Mouse (Mus musculus) kidney, postnatal 0 days (tissue): Measurements from ENCODE around the gene Fgfr2. TPM values are rescaled to one million over a fixed set of nuclear protein-coding genes. Genes with fewer than 3 reads are reported as not detected.

Experiments
- ATAC-seq: fragments of 200-750 bp; cut with Nextera tagmentation; replicated peaks from 2 replicates; pipeline ENCODE4 v1.8.0; 2017; ENCODE audit warnings: low read depth, moderate number of reproducible peaks, moderate TSS enrichment, moderate library complexity; ENCODE audit not compliant: low FRiP score
- DNase-seq: peaks from one replicate; pipeline ENCODE4 v3.0.0-alpha.2; 2016; ENCODE audit warnings: low spot score
- H3K27ac ChIP-seq: fragments of 300-500 bp; sonication (generic); 2 replicates; pipeline ENCODE4 v1.5.1; 2014; ENCODE audit warnings: mild to moderate bottlenecking
- H3K27me3 ChIP-seq: fragments of 300-500 bp; sonication (generic); 2 replicates; pipeline ENCODE4 v1.6.1; 2014; ENCODE audit warnings: low read length, mixed read lengths; ENCODE audit not compliant: insufficient read depth
- H3K36me3 ChIP-seq: fragments of 300-500 bp; sonication (generic); 2 replicates; pipeline ENCODE4 v1.6.1; 2014; ENCODE audit warnings: low read length, mixed read lengths; ENCODE audit not compliant: insufficient read depth
- H3K4me1 ChIP-seq: fragments of 300-500 bp; sonication (generic); replicated peaks from 2 replicates; pipeline ENCODE4 v1.6.1; 2014; ENCODE audit warnings: antibody characterized with exemption, low read length, mixed read lengths; ENCODE audit not compliant: insufficient read depth
- H3K4me2 ChIP-seq: fragments of 300-500 bp; sonication (generic); 2 replicates; pipeline ENCODE4 v1.6.1; 2014; ENCODE audit warnings: mild to moderate bottlenecking, low read length, moderate library complexity, mixed read lengths
- H3K4me3 ChIP-seq: fragments of 300-500 bp; sonication (generic); replicated peaks from 2 replicates; pipeline ENCODE4 v1.5.1; 2014; ENCODE audit warnings: low read depth, low read length
- H3K9ac ChIP-seq: fragments of 300-500 bp; sonication (generic); 2 replicates; pipeline ENCODE4 v1.6.1; 2014; ENCODE audit warnings: low read depth, low read length
- H3K9me3 ChIP-seq: fragments of 300-500 bp; sonication (generic); replicated peaks from 2 replicates; pipeline ENCODE4 v1.6.1; 2016; ENCODE audit warnings: low read length, inconsistent platforms, mixed read lengths
- CTCF ChIP-seq: IDR thresholded peaks from 2 replicates; pipeline ENCODE4 v1.5.1; 2016; ENCODE audit warnings: antibody characterized with exemption, low read depth, mild to moderate bottlenecking, moderate library complexity
- WGBS: fragments of 180-500 bp; shearing (Covaris S2); extraction: QIAGEN DNeasy Blood & Tissue Kit; methylation state at CpG from one replicate; pipeline ENCODE4 v1.1.7; 2014; 5-methylcytosine and 5-hydroxymethylcytosine counted together
- polyA plus RNA-seq: library from polyadenylated mRNA; unstranded; fragments of >200 nt; fragmentation: Nextera tagmentation; extraction: Ambion mirVana; gene quantifications from 2 replicates; pipeline ENCODE4 v1.2.1, GENCODE M21; 2015

The Fgfr2 gene
- polyA plus RNA-seq, 1 experiment from 2014 or later: 79.8 TPM

DNA sequence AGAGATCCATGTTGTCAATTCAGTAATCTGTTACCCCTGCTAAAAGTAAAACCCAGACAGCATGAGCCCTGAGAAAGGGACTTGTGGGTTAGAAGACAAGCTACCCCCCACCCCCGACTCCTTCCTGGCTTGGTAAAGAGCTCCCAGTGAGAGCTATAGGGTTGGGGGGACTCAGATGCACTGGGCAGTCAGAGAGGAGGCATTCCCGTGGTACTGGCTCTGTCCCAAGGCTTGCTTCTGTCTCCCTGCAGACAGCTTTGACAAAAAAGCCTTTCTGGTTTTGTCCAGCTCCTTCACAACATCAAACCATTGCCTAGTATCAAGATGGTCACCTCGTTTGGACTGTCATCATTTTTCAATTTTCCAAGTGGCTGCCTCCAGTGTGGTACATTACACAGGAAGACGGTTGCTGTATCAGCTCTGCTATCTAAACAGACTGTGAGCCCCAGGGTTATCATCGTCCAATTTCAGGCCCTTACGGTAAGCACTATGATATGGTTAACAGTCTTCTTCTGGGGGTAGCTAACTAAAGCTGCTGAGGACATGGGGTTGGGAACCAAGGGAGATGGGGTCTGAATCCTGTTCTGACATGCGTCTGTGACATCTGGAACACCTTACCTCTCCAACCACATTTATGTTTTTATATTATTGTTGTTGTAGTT is 726.4 kb downstream of the Fgfr2 start:
- Histone ChIP-seq H3K4me1 (no peaks in the 10 kb centered on the region), H3K4me2 (no peak overlapping the region), H3K4me3 (no peak overlapping the region), H3K27ac (no peak overlapping the region), H3K27me3 (no peaks in the 10 kb centered on the region), H3K36me3 (no peaks in the 10 kb centered on the region), H3K9me3 (no peaks in the 10 kb centered on the region), H3K9ac (no peak overlapping the region)
- ATAC-seq: no peak
- WGBS: 68% methylated on average over 7 of the region's 7 CpGs
- no peak for DNase-seq
- TF ChIP-seq CTCF: no peak

DNA sequence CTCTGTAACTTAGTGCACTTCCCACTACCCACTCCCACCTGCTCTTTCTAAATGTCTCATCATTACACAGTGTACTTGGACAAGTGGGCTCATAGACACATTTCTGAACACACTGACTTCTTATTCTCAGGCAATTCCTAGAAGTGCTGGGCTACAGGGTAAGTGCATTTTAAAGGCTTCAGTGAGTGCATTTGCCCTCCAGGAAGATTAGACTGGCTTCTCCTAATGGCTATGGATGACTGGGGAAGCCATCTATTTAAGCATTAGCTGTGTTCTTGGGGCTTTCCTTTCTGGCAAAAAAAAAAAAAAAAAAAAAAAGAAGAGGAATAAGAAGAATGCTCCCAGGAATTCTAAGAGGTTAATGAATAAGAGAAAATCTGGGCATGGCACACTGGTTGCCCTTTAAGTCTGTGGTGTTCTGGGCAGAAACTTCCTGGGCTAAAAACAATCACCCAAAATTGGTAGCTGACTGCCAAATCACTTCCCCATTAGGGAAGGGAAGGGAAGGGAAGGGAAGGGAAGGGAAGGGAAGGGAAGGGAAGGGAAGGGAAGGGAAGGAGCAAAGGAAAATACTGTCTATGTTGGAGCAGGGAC is 729.5 kb downstream of the Fgfr2 start:
- Histone ChIP-seq H3K36me3 (no peaks in the 10 kb centered on the region), H3K4me3 (no peak overlapping the region), H3K4me2 (no peak overlapping the region), H3K9ac (no peak overlapping the region), H3K9me3 (no peaks in the 10 kb centered on the region), H3K4me1 (0 out of 2 replicates have a peak, but pooled peaks cover 2% of the 10 kb centered on the region), H3K27ac (no peak overlapping the region), H3K27me3 (no peaks in the 10 kb centered on the region)
- DNase-seq (peak; percentile 22), ATAC-seq (no peak)
- no peak for TF ChIP-seq CTCF

DNA sequence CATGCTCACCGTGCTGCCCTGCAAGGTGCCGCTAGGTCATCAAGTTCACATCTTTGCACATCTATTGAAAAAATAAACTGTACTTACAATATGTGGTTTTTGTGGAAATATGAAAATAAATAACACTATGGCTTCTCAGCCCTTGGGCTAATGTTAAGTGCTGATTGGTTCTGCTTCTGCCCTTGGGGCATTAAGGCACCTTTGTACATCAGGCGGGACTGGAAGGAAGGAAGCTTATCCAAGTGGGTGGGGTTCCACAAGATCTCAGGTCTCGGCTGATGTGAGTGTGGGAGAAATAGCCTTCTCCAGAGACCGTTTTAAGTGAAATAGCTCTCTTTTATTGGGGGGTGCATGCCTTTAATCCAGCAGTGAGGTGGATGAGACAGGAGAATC is 730.1 kb downstream of the Fgfr2 start:
- Histone ChIP-seq H3K4me1 (0 out of 2 replicates have a peak, but pooled peaks cover 2% of the 10 kb centered on the region), H3K9ac (no peak overlapping the region), H3K4me2 (no peak overlapping the region), H3K9me3 (no peaks in the 10 kb centered on the region), H3K36me3 (no peaks in the 10 kb centered on the region), H3K27ac (no peak overlapping the region), H3K27me3 (no peaks in the 10 kb centered on the region), H3K4me3 (no peak overlapping the region)
- no peak for TF ChIP-seq CTCF
- DNase-seq: no peak
- ATAC-seq: no peak
- WGBS: 83% methylated on average over 5 of the region's 5 CpGs

DNA sequence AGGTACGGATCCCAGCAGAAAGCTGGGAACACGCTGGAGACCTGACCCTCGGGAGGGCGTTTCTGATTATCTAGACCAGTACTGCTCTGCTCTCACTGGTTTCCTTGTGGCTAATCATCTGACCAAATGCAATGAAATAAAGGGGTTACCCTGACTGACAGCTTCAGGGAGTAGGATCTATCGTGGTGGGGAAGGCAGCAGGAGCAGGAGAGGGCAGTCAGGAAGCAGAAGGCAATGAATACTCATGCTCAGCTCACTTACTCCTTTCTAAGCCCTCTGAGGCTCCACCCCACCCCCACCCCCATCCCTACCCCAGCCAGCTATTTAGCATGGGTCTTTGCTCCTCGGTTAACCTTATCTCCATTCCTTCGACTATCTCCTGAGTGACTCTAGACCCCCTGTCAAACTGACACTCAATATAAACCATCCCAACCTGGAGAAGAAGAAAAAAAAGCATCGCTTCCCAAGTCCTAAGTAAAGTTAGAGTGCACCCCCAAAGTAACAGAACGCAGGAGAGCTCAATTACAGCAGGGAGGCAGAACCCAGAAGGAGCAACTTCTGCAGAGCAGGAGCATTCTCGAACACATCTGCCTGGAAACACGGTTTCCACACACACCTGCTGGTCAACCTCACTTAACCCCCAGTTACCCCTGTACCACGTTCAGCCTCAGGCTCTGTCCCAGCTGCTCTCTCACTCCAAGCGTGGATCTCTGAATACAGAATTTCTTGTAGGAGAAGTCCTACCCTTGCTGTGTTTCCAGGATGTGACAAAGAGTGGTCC is 730.7 kb downstream of the Fgfr2 start:
- H3K4me1 ChIP-seq: 0 out of 2 replicates have a peak, but pooled peaks cover 2% of the 10 kb centered on the region
- WGBS: 65% methylated on average over 13 of the region's 13 CpGs
- no peak overlapping the region for H3K9ac ChIP-seq
- DNase-seq (no peak), ATAC-seq (no peak)
- H3K27me3 ChIP-seq: no peaks in the 10 kb centered on the region
- H3K9me3 ChIP-seq: no peaks in the 10 kb centered on the region
- no peak for TF ChIP-seq CTCF
- H3K4me2 ChIP-seq: no peak overlapping the region
- H3K27ac ChIP-seq: no peak overlapping the region
- H3K36me3 ChIP-seq: no peaks in the 10 kb centered on the region
- no peak overlapping the region for H3K4me3 ChIP-seq

DNA sequence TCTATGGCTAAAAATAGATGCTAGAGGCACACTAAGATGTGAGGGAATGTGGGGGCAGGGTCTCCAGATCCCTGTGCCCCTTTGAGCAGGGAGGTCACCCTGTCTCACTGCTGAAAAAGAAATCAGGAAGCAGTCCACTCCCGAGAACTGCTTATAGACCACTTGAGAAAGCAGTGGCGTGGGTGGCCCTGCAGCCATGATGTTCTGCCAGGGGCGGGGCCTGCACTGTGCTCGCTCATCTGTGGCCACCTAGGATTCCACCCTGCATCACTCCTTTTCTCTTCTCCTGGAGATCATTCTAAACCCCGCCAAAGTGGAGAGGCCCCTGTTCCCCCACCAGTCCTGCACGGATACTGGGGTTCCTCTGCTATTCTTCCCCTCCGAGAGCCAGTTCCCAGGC is 733.7 kb downstream of the Fgfr2 start:
- no peak overlapping the region for H3K9ac ChIP-seq
- DNase-seq (peak; percentile 43), ATAC-seq (0 out of 2 replicates have a peak, but pooled peaks have one; percentile 21)
- TF ChIP-seq CTCF: no peak
- no peak overlapping the region for H3K4me3 ChIP-seq
- H3K4me2 ChIP-seq: no peak overlapping the region
- 33% methylated on average over 7 of the region's 7 CpGs for WGBS
- H3K27me3 ChIP-seq: no peaks in the 10 kb centered on the region
- no peaks in the 10 kb centered on the region for H3K9me3 ChIP-seq
- no peaks in the 10 kb centered on the region for H3K36me3 ChIP-seq
- no peak overlapping the region for H3K27ac ChIP-seq
- H3K4me1 ChIP-seq: 0 out of 2 replicates have a peak, but pooled peaks cover 10% of the 10 kb centered on the region

DNA sequence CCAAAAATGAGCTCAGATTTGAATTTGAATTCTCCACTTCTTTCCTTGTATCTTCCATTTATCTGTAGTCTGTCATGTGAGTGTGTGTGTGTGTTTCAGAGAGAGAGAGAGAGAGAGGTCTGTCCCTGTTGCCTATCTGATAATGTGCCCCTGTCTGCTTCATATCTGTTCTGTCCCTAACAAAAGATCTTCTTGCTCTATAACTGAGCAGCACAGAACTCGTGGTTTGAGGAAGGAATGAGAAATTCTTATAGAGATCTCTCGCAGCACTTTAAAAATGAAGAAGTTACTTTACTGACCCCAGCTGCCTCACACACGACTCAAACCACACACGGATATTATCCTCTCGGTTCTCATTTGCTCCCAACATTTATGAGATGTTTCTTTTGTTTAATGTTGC is 735.6 kb downstream of the Fgfr2 start:
- Histone ChIP-seq H3K27me3 (no peaks in the 10 kb centered on the region), H3K4me3 (no peak overlapping the region), H3K36me3 (no peaks in the 10 kb centered on the region), H3K4me1 (0 out of 2 replicates have a peak, but pooled peaks cover 10% of the 10 kb centered on the region), H3K4me2 (no peak overlapping the region), H3K27ac (no peak overlapping the region), H3K9me3 (no peaks in the 10 kb centered on the region), H3K9ac (no peak overlapping the region)
- no peak for ATAC-seq
- no peak for DNase-seq
- whole genome bisulfite sequencing: 71% methylated on average over 5 of the region's 5 CpGs
- TF ChIP-seq CTCF: no peak
